Mouse (Mus musculus): ENCODE data around the gene Slc25a26.

GRCm38 (mm10) chr6:94637024-94637434 lies 136.9 kb downstream of the Slc25a26 start:
- TF ChIP-seq CTCF (conservative IDR thresholded peaks at IDR 0.05; ENCODE audit: low read length): no peak
- no peak for TF ChIP-seq NANOG (IDR thresholded peaks at IDR 0.05; ENCODE audit: borderline replicate concordance, low read length)
